Comparison of ENCODE assay signal across 23 mouse cellular contexts in the genomic region with DNA sequence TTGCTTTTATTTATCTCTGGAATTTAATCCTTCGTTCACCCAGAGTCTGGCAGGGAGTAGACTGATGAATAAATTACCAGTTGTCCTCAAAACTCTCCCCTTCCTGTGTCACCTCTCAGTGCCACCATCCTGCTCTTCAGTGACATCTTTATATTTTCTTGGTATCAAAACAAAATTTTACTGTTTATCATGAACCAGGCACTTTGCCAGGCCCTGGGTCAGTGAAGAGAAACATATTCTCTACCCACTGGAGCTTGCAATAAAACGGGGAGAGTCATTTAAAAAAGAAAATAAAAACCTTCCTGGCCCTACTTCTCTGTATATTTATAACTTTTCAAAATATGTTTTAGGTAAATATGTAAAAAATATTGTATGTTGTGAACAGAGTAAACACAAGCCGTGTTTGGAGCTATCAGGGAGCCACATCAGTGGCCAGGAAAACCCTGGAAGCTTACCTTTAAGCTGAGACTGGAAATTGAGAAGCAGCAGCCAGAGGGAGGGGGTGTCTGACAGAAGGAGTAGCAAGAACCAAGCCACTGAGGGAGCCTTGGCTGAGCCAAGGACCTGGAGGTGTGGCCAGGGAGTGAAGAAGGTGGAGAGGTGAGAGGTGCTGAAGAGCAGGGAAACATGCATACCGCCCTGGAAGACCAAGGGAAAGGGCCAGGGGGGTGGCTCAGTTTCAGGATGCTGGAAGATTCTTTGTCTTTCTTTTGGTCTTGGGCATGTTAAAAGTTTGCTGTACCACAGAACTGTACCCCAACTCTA. TPM values are rescaled to one million over a fixed set of nuclear protein-coding genes. Genes with fewer than 3 reads are reported as not detected.
DNase-seq lines count a peak whose midpoint lies in the region; ATAC-seq and TF ChIP-seq lines count a peak whose summit lies in the region.
"Had no signal": no experiment of that assay in that cellular context is flagged by ENCODE, and none has a peak within 500 bp of the region (broad histone marks: within the 10 kb centered on the region; RNA-seq: fewer than 3 reads in every experiment).

No protein-coding gene starts in this region.

- H3K36me3 ChIP-seq in intestine, embryonic 16.5 days (ENCODE audit: control insufficient read depth, insufficient read depth, low read length): no peaks in the 10 kb centered on the region
- H3K36me3 ChIP-seq in intestine, postnatal 0 days (ENCODE audit: control insufficient read depth, insufficient read depth): no peaks in the 10 kb centered on the region
- H3K36me3 ChIP-seq in lung, embryonic 14.5 days (ENCODE audit: insufficient read depth): no peaks in the 10 kb centered on the region
- H3K36me3 ChIP-seq: embryonic facial prominence, embryonic 13.5 days; heart, embryonic 12.5 days; liver, embryonic 13.5 days; lung, embryonic 15.5 days; midbrain, embryonic 12.5 days had no signal

- no peak for ATAC-seq in intestine, embryonic 16.5 days
- no peak for ATAC-seq in intestine, postnatal 0 days
- no peak for ATAC-seq in lung, embryonic 14.5 days (ENCODE audit: insufficient read depth)
- ATAC-seq: forebrain, embryonic 13.5 days had no signal

- H3K4me2 ChIP-seq in intestine, embryonic 16.5 days (ENCODE audit: low read depth, low read length): no peak overlapping the region
- H3K4me2 ChIP-seq in intestine, postnatal 0 days (replicated peaks; ENCODE audit: low read depth): no peak overlapping the region
- no peak overlapping the region for H3K4me2 ChIP-seq in lung, embryonic 14.5 days
- H3K4me2 ChIP-seq: embryonic facial prominence, embryonic 13.5 days; forebrain, embryonic 13.5 days; heart, embryonic 12.5 days; liver, embryonic 13.5 days; lung, embryonic 15.5 days; midbrain, embryonic 12.5 days had no signal

- no peaks in the 10 kb centered on the region for H3K9me3 ChIP-seq in intestine, embryonic 16.5 days (ENCODE audit: control insufficient read depth, low read length)
- H3K9me3 ChIP-seq in intestine, postnatal 0 days (ENCODE audit: control insufficient read depth): no peaks in the 10 kb centered on the region
- H3K9me3 ChIP-seq in lung, embryonic 14.5 days (ENCODE audit: low read depth, low read length): no peaks in the 10 kb centered on the region
- H3K9me3 ChIP-seq: embryonic facial prominence, embryonic 13.5 days; forebrain, embryonic 13.5 days; heart, embryonic 12.5 days; liver, embryonic 13.5 days; lung, embryonic 15.5 days; midbrain, embryonic 12.5 days had no signal

- peaks cover 5% of the 10 kb centered on the region; the same call in 1 of the 2 replicates for H3K4me1 ChIP-seq in intestine, embryonic 16.5 days (ENCODE audit: control insufficient read depth, insufficient read depth, low read length)
- no peaks in the 10 kb centered on the region for H3K4me1 ChIP-seq in intestine, postnatal 0 days (replicated peaks; ENCODE audit: control insufficient read depth, insufficient read depth, low read length)
- peaks cover 11% of the 10 kb centered on the region for H3K4me1 ChIP-seq in lung, embryonic 14.5 days (ENCODE audit: insufficient read depth)
- H3K4me1 ChIP-seq: embryonic facial prominence, embryonic 13.5 days had no signal

- no peak overlapping the region for H3K4me3 ChIP-seq in intestine, embryonic 16.5 days (ENCODE audit: low read length)
- H3K4me3 ChIP-seq in intestine, postnatal 0 days (ENCODE audit: low read depth, low read length): no peak overlapping the region
- H3K4me3 ChIP-seq in lung, embryonic 14.5 days (ENCODE audit: low read depth, low read length): no peak overlapping the region
- H3K4me3 ChIP-seq: embryonic facial prominence, embryonic 13.5 days; erythroblast, embryonic 14.5 days; forebrain, embryonic 13.5 days; heart, embryonic 12.5 days; left cerebral cortex, adult 2 months; liver, embryonic 13.5 days; lung, embryonic 15.5 days; midbrain, embryonic 12.5 days had no signal

- H3K9ac ChIP-seq in intestine, embryonic 16.5 days (ENCODE audit: low read depth, low read length): no peak overlapping the region
- no peak overlapping the region for H3K9ac ChIP-seq in intestine, postnatal 0 days (ENCODE audit: low read depth, low read length)
- no peak overlapping the region for H3K9ac ChIP-seq in lung, embryonic 14.5 days
- H3K9ac ChIP-seq: embryonic facial prominence, embryonic 13.5 days; forebrain, embryonic 13.5 days; heart, embryonic 12.5 days; liver, embryonic 13.5 days; lung, embryonic 15.5 days; midbrain, embryonic 12.5 days had no signal

- H3K27me3 ChIP-seq in intestine, embryonic 16.5 days (replicated peaks; ENCODE audit: control insufficient read depth, insufficient read depth, low read length): no peaks in the 10 kb centered on the region
- no peaks in the 10 kb centered on the region for H3K27me3 ChIP-seq in intestine, postnatal 0 days (replicated peaks; ENCODE audit: control insufficient read depth, insufficient read depth, low read length)
- H3K27me3 ChIP-seq in lung, embryonic 14.5 days (ENCODE audit: insufficient read depth, low read length): no peaks in the 10 kb centered on the region
- H3K27me3 ChIP-seq: embryonic facial prominence, embryonic 13.5 days; forebrain, embryonic 13.5 days; heart, embryonic 12.5 days; liver, embryonic 13.5 days; lung, embryonic 15.5 days; midbrain, embryonic 12.5 days had no signal

- no peak for TF ChIP-seq CTCF in intestine, postnatal 0 days (IDR thresholded peaks at IDR 0.05; ENCODE audit: low read depth)
- no peak for TF ChIP-seq CTCF in lung, embryonic 14.5 days (IDR thresholded peaks at IDR 0.05; ENCODE audit: low read depth)

- WGBS in intestine, embryonic 16.5 days: 30% methylated on average over 4 of the region's 4 CpGs
- WGBS in intestine, postnatal 0 days: 36% methylated on average over 4 of the region's 4 CpGs
- WGBS in lung, embryonic 14.5 days: 27% methylated on average over 4 of the region's 4 CpGs

- H3K27ac ChIP-seq in intestine, embryonic 16.5 days (ENCODE audit: low read length): peak overlapping the region; percentile 47
- no peak overlapping the region for H3K27ac ChIP-seq in intestine, postnatal 0 days (ENCODE audit: low read depth, low read length)
- H3K27ac ChIP-seq in lung, embryonic 14.5 days (ENCODE audit: low read depth): no peak overlapping the region
- H3K27ac ChIP-seq: embryonic facial prominence, embryonic 13.5 days; forebrain, embryonic 13.5 days; left cerebral cortex, adult 2 months; liver, embryonic 13.5 days; lung, embryonic 15.5 days; midbrain, embryonic 12.5 days had no signal

- DNase-seq in lung, embryonic 14.5 days: peak; percentile 44
- DNase-seq in lung, postnatal 36 days: no peak
- peak; percentile 55 for DNase-seq in R1 (ENCODE audit: low read depth, low spot score)
- DNase-seq in kidney, postnatal 10 days: peak; percentile 53
- no peak for DNase-seq in layer of hippocampus, adult 8-10 months (ENCODE audit: low spot score in 2 of 2)
- DNase-seq in urinary bladder, postnatal 10 days (ENCODE audit: low spot score): no peak
- DNase-seq: adrenal gland, postnatal 36 days; B cell, adult 2 months; cerebellum, adult 11 months; embryo, embryonic 11 days; heart, postnatal 10 days; layer of hippocampus, adult 9-11 months; liver, embryonic 13.5 days; thymus, adult 18-20 months had no signal

RNA-seq across cellular contexts. Expression of a gene that starts 21.3 kb away (rescaled TPM):
- 18.0 and 18.2 TPM in 2 replicates for polyA plus RNA-seq in intestine, embryonic 16.5 days (2015; fragmentation: Nextera tagmentation; extraction: Ambion mirVana)
- 6.5 and 8.9 TPM in 2 replicates for polyA plus RNA-seq in intestine, postnatal 0 days (2015; fragmentation: Nextera tagmentation; extraction: Ambion mirVana)
- polyA plus RNA-seq in lung, embryonic 14.5 days (2014; fragmentation: Nextera tagmentation; extraction: Ambion mirVana): 17.5 and 18.3 TPM in 2 replicates
- 100 to 1,000 TPM in 3 of 4 experiments, 10 to 100 TPM in 1; 93.3 to 145 (median 128) TPM for total RNA-seq in layer of hippocampus, adult 8-10 months (2022)

Comparison
In these comparisons a context has a peak if more than half of its experiments do, and no peak if none do; other contexts are left out.
1. DNase-seq: peak in lung, embryonic 14.5 days (single experiment), R1 (single experiment) and kidney, postnatal 10 days (single experiment); none in lung, postnatal 36 days (single experiment), layer of hippocampus, adult 8-10 months (0 of 2) and urinary bladder, postnatal 10 days (single experiment).